Mouse (Mus musculus): ENCODE results near the gene Cyp1a1.

Cyp1a1 gene

GRCm38 (mm10) chr9:57656631-57657350 lies 30.9 kb upstream of the Cyp1a1 start:
- DNase-seq = no peak

- DNase-seq = no peak
Measured at GRCm38 (mm10) chr9:57657843-57658242, 29.9 kb upstream of the Cyp1a1 start.

- DNase-seq = no peak
Measured at GRCm38 (mm10) chr9:57658970-57659369, 28.8 kb upstream of the Cyp1a1 start.

DNA sequence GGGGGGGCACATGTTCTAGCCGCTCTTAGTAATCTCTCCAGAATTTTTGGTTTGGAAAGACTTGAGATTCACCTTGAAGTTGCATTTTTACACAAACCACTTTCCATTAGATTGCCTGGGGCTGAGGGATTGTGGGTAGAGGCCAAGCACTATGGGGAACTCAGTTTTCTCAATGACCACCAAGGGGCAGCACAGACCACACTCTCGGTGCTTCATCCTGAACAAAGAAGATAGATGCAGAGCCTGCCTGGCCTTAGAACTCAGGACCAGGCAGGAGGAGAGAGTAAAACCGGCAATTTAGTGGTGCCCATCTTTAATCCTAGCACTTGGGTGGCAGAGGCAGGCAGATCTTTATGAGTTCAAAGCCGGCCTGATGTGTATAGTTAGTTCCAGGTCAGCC lies 28.0 kb upstream of the Cyp1a1 start:
- DNase-seq = peak; percentile 74

DNA sequence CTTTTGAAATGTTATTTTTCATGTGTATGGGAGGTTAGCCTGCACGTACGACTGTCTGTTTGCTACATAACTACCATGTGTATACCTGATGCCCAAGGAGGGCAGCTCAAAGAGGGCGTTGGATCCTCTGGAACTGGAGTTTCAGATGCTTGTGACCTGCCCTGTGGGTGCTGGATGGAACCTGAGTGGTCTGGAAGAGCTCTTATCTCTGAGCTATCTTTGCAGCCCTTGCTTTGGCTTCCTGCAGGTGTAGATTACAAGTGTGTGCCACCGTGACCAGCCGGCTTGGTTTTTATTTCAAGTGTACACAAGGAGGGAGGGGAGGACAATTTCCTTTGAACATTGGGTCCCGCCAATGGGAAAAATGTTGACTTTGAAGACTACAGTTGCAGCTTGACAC lies 27.2 kb upstream of the Cyp1a1 start:
- DNase-seq = no peak

GRCm38 (mm10) chr9:57661552-57661951 lies 26.2 kb upstream of the Cyp1a1 start:
- DNase-seq = no peak

- no peak for DNase-seq
Measured at GRCm38 (mm10) chr9:57664616-57665015, 23.1 kb upstream of the Cyp1a1 start.

DNA sequence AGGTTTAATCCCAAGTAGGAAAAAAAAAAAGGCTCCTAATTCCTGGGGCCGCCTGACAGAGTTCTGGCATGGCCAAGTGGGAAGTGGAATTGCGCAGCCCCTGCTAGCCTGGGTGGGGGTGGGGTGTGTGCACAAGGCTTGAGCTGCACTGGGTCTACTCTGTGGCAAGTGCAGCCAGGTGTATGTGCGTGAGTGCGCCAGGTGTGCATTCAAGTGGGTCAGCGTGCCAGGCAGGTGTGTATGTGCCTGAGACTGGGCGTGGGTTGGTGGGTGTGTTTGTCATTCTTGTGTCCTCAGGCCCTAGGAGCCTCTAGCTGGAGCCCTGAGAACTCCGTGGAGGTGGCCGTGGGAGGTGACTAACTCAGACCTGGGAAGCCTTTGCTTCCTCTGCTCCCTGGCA lies 21.2 kb upstream of the Cyp1a1 start:
- no peak for DNase-seq

DNA sequence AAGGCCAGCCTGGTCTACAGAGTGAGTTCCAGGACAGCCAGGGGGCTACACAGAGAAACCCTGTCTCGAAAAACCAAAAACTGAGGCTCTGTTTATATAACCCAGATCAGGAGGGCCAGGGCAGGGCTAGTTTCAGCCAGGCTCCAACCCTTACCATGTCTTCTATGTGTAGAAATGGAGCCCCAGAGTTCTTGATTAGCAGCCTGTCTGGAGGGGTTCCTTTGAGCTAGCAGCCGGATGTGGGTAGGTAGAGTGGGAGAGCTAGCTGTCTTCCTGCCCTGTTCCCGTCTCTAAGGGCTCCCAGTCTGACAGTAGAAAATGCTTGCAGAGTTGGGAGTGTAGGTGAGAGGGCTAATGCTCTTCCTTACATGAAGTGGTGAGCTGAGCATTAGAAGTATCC lies 20.6 kb upstream of the Cyp1a1 start:
- no peak for DNase-seq

GRCm38 (mm10) chr9:57667817-57668216 lies 19.9 kb upstream of the Cyp1a1 start:
- no peak for DNase-seq

GRCm38 (mm10) chr9:57668277-57668676 lies 19.5 kb upstream of the Cyp1a1 start:
- no peak for DNase-seq

DNA sequence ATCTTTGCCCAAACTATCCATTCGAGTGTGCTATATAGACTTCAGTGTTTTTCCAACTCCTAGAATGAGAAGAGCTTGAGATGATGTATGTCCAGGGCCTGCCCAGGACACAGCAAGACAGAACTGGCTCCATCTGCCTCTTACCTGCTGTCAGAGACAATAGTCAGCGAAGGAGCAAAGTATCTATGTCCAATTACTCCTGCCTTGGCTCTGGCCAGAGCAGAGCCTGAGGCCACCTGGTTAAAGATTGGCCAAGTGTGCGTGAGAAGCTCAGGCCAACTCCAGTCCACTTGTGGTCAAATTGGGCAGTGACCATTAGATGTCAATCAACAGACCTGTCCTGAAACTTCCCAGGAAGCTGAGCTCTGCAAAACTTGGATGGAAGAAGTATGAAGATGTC lies 18.2 kb upstream of the Cyp1a1 start:
- DNase-seq = no peak

DNA sequence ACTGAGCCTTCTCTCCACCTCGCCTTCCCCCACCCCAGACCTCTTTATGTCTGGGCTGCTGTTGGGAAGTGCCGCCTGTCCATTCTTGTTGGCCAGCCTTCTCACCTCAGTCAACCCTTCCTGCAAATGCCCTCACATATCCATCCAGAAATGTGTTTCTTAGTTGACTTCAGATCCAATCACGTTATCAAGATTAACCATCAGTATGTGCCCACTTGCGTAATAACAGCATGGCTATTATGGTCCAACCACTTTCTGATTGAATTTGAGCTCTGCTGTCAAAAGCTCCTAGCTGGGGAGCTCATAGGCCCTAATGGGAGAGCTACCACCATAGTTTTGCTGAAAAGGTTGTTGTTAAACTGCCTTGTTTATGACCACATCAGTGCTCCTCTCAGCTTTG lies 16.7 kb upstream of the Cyp1a1 start:
- DNase-seq = no peak

GRCm38 (mm10) chr9:57671500-57671899 lies 16.2 kb upstream of the Cyp1a1 start:
- no peak for DNase-seq

- no peak for DNase-seq
Measured at GRCm38 (mm10) chr9:57681411-57681810, 6.3 kb upstream of the Cyp1a1 start.

- no peak for DNase-seq
Measured at GRCm38 (mm10) chr9:57683520-57683919, 4.2 kb upstream of the Cyp1a1 start, which contains the start of gene Cyp1a2. TSS of gene Cyp1a2 (minus strand) at chr9:57683703.

DNA sequence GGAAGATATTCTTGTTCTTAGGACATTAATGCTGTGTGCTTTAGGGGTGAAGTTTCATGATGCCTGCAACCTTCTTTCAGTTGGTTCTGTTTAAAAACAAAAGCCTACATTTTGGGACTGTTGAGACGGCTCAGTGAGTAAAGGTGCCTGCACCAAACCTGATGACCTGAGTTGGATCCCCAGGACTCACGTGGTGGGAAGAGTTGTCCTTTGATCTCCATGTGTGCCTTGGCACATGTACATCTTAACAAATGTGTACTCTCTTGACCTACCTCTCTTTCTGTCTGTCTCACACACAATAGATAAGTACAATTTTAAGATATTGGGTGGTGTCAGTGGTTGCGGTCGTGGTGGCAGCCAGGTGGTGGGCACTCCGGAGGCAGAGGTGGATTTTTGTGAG lies 1.7 kb upstream of the Cyp1a1 start:
- no peak for DNase-seq

DNA sequence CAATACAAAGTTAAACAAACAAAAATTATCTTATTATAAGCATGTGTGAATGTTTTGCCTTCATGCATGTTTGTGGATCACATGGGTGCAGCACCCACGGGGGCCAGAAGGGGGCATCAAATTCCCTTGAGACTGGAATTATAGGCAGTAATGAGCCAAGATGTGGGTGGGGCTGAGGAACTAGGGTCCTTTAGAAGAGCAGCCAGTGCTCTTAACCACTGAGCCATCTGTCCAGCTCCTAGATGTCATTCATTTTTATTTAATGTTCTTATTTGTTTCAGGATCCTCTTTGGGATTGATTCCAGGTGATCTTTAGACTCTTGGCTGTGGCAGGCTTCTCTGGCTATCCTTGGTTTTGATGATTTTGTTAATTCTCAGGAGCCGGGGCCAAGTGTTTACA lies 430 bp downstream of the Cyp1a1 start:
- no peak for DNase-seq

GRCm38 (mm10) chr9:57688606-57689005 lies 878 bp downstream of the Cyp1a1 start:
- DNase-seq = no peak

DNA sequence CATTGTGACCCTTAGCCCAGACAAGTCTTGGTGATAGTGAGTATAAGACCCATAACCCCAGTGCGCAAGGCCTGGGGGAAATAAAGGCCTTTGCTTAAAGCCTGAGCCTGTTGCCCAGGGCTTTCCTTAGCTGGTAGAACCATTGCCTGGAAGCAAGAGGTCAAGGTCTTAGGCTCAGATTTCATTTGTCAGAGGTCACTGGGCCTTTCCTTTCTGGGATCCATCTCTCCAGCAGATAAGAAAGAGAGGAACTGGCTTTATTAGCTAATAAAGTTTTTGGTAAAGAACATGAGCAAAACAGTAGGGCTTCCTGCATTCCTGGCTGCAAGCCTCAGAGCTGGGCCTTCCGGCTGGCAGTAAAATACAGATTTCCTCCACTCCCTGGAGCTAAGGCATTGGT lies 6.4 kb downstream of the Cyp1a1 start:
- DNase-seq = no peak

GRCm38 (mm10) chr9:57696380-57697285 lies 8.9 kb downstream of the Cyp1a1 start:
- DNase-seq = peak; percentile 61

DNA sequence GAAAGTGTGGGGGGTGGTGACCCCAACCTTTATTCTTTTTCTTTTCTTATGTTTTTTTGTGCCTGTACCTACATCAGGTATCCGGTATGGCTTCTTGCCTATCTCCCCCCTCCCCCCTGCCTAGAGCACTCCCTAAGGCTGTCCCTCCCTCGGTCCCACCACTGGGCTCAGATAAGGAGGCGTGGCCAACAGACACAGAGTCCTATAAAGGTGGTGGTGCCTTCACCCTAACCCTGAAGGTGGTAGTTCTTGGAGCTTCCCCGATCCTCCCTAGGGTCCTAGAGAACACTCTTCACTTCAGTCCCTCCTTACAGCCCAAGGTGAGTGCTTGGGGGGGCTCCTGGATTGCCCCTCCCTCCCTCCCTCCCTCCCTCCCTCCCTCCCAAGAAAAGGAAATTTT lies 9.7 kb downstream of the Cyp1a1 start:
- no peak for DNase-seq

DNA sequence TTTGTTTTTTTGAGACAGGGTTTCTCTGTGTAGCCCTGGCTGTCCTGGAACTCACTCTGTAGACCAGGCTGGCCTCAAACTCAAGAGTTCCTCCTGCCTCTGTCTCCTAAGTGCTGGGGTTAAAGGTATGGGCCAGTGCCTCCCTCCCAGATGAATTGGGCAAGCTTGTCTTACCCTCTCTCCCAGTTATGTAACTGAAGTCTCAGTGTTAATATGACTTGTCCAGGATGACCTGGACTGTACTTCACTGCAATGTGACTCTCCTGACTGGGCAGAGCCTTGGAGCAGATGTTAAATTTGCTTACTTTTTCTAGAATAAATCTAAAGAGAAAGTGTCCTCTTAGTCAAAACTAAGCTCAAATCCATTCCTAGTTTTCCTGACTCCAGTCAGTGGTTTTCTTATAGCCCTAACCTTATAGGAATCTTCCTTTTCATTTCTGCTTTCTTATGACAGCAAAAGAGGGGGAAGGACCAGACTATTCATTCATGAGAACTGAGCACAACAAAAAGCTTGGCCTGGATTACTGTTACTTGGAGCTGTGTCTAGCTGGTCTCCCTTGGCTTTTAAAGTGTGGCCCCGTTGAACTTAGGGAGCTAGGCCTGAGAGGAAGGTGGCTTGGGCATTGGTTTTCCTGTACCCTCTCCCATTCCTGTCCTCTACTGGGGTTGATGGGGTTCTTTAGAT lies 10.9 kb downstream of the Cyp1a1 start:
- DNase-seq = no peak

GRCm38 (mm10) chr9:57706496-57706895 lies 18.8 kb downstream of the Cyp1a1 start:
- no peak for DNase-seq

All from cerebellum, adult 11 months (tissue).